Mouse (Mus musculus): Measurements from ENCODE around the gene Lnx1. TPM values are rescaled to one million over a fixed set of nuclear protein-coding genes. Genes with fewer than 3 reads are reported as not detected.

Gene Lnx1
- polyA plus RNA-seq, 1 experiment from 2014 or later: 1.6 TPM

- no peak for ATAC-seq (ENCODE audit: extremely low read depth, insufficient number of reproducible peaks, low FRiP score, low TSS enrichment)
- Histone ChIP-seq H3K9me3 (no peaks in the 10 kb centered on the region), H3K27ac (replicated peaks) (no peak overlapping the region), H3K9ac (no peak overlapping the region), H3K4me1 (peaks cover 26% of the 10 kb centered on the region), H3K27me3 (replicated peaks) (no peaks in the 10 kb centered on the region; the same call in 1 of the 2 replicates), H3K4me3 (no peak overlapping the region), H3K4me2 (no peak overlapping the region), H3K36me3 (no peaks in the 10 kb centered on the region)
- 88% methylated on average over 1 of the region's 1 CpGs for WGBS
Measured at GRCm38 (mm10) chr5:74649122-74649521, 53.6 kb downstream of the Lnx1 start.

- 53% methylated on average over 9 of the region's 9 CpGs for WGBS
- ATAC-seq (ENCODE audit: extremely low read depth, insufficient number of reproducible peaks, low FRiP score, low TSS enrichment): no peak
- Histone ChIP-seq H3K4me1 (peaks cover 26% of the 10 kb centered on the region), H3K4me3 (no peak overlapping the region), H3K27ac (replicated peaks) (no peak overlapping the region), H3K9me3 (no peaks in the 10 kb centered on the region), H3K9ac (no peak overlapping the region), H3K36me3 (no peaks in the 10 kb centered on the region), H3K4me2 (no peak overlapping the region), H3K27me3 (replicated peaks) (no peaks in the 10 kb centered on the region; the same call in 1 of the 2 replicates)
Measured at GRCm38 (mm10) chr5:74648216-74648615, 54.5 kb downstream of the Lnx1 start.

- H3K27ac ChIP-seq (replicated peaks): no peak overlapping the region
- no peak for ATAC-seq (ENCODE audit: extremely low read depth, insufficient number of reproducible peaks, low FRiP score, low TSS enrichment)
- 21% methylated on average over 5 of the region's 6 CpGs for WGBS
Measured at GRCm38 (mm10) chr5:74647584-74647984, 55.1 kb downstream of the Lnx1 start.

GRCm38 (mm10) chr5:74642291-74642690, 60.4 kb downstream of the Lnx1 start:
- peaks cover 13% of the 10 kb centered on the region for H3K4me1 ChIP-seq
- no peaks in the 10 kb centered on the region for H3K9me3 ChIP-seq
- no peak overlapping the region for H3K27ac ChIP-seq (replicated peaks)
- no peak overlapping the region for H3K9ac ChIP-seq
- H3K4me3 ChIP-seq: no peak overlapping the region
- ATAC-seq (ENCODE audit: extremely low read depth, insufficient number of reproducible peaks, low FRiP score, low TSS enrichment): no peak
- H3K36me3 ChIP-seq: no peaks in the 10 kb centered on the region
- 68% methylated on average over 2 of the region's 2 CpGs for WGBS
- H3K4me2 ChIP-seq: no peak overlapping the region
- peaks cover 25% of the 10 kb centered on the region for H3K27me3 ChIP-seq (replicated peaks)

More at GRCm38 (mm10) chr5:74647584-74647984, 55.1 kb downstream of the Lnx1 start:
- Histone ChIP-seq H3K4me2 (no peak overlapping the region), H3K9me3 (no peaks in the 10 kb centered on the region), H3K4me3 (no peak overlapping the region), H3K4me1 (peaks cover 26% of the 10 kb centered on the region), H3K36me3 (no peaks in the 10 kb centered on the region), H3K27me3 (replicated peaks) (no peaks in the 10 kb centered on the region; the same call in 1 of the 2 replicates), H3K9ac (no peak overlapping the region)

- Histone ChIP-seq H3K4me3 (no peak overlapping the region), H3K4me1 (peaks cover 4% of the 10 kb centered on the region; the same call in 1 of the 2 replicates), H3K9ac (no peak overlapping the region), H3K27ac (replicated peaks) (no peak overlapping the region), H3K9me3 (no peaks in the 10 kb centered on the region), H3K36me3 (no peaks in the 10 kb centered on the region), H3K4me2 (no peak overlapping the region), H3K27me3 (replicated peaks) (peaks cover 26% of the 10 kb centered on the region)
- ATAC-seq (ENCODE audit: extremely low read depth, insufficient number of reproducible peaks, low FRiP score, low TSS enrichment): no peak
- WGBS: 30% methylated on average over 6 of the region's 6 CpGs
Measured at GRCm38 (mm10) chr5:74641000-74641399, 61.7 kb downstream of the Lnx1 start.

- no peaks in the 10 kb centered on the region for H3K36me3 ChIP-seq
- H3K4me3 ChIP-seq: no peak overlapping the region
- H3K4me2 ChIP-seq: no peak overlapping the region
- no peaks in the 10 kb centered on the region for H3K9me3 ChIP-seq
- H3K27ac ChIP-seq (replicated peaks): no peak overlapping the region
- peaks cover 26% of the 10 kb centered on the region for H3K27me3 ChIP-seq (replicated peaks)
- peaks cover 4% of the 10 kb centered on the region; the same call in 1 of the 2 replicates for H3K4me1 ChIP-seq
- H3K9ac ChIP-seq: no peak overlapping the region
- 77% methylated on average over 4 of the region's 4 CpGs for WGBS
- no peak for ATAC-seq (ENCODE audit: extremely low read depth, insufficient number of reproducible peaks, low FRiP score, low TSS enrichment)
Measured at GRCm38 (mm10) chr5:74640504-74640903, 62.2 kb downstream of the Lnx1 start.

- H3K9ac ChIP-seq: no peak overlapping the region
- WGBS: 79% methylated on average over 6 of the region's 6 CpGs
- no peak for ATAC-seq (ENCODE audit: extremely low read depth, insufficient number of reproducible peaks, low FRiP score, low TSS enrichment)
Measured at GRCm38 (mm10) chr5:74639516-74639915, 63.2 kb downstream of the Lnx1 start.

GRCm38 (mm10) chr5:74634391-74634790, 68.3 kb downstream of the Lnx1 start:
- ATAC-seq (ENCODE audit: extremely low read depth, insufficient number of reproducible peaks, low FRiP score, low TSS enrichment): no peak
- Histone ChIP-seq H3K9me3 (no peaks in the 10 kb centered on the region), H3K4me2 (no peak overlapping the region)

More at GRCm38 (mm10) chr5:74639516-74639915, 63.2 kb downstream of the Lnx1 start:
- H3K27me3 ChIP-seq (replicated peaks): peaks cover 26% of the 10 kb centered on the region
- no peaks in the 10 kb centered on the region for H3K9me3 ChIP-seq
- H3K4me1 ChIP-seq: peaks cover 4% of the 10 kb centered on the region; the same call in 1 of the 2 replicates
- H3K4me3 ChIP-seq: no peak overlapping the region
- no peak overlapping the region for H3K27ac ChIP-seq (replicated peaks)
- H3K4me2 ChIP-seq: no peak overlapping the region
- H3K36me3 ChIP-seq: no peaks in the 10 kb centered on the region

GRCm38 (mm10) chr5:74633453-74633852, 69.3 kb downstream of the Lnx1 start:
- peaks cover 11% of the 10 kb centered on the region for H3K4me1 ChIP-seq
- peaks cover 10% of the 10 kb centered on the region for H3K27me3 ChIP-seq (replicated peaks)
- H3K27ac ChIP-seq (replicated peaks): no peak overlapping the region
- no peak overlapping the region for H3K9ac ChIP-seq
- WGBS: 77% methylated on average over 6 of the region's 6 CpGs
- H3K36me3 ChIP-seq: no peaks in the 10 kb centered on the region
- no peak overlapping the region for H3K4me2 ChIP-seq
- H3K9me3 ChIP-seq: no peaks in the 10 kb centered on the region
- no peak for ATAC-seq (ENCODE audit: extremely low read depth, insufficient number of reproducible peaks, low FRiP score, low TSS enrichment)
- no peak overlapping the region for H3K4me3 ChIP-seq

More at GRCm38 (mm10) chr5:74634391-74634790, 68.3 kb downstream of the Lnx1 start:
- Histone ChIP-seq H3K4me1 (peaks cover 1% of the 10 kb centered on the region; the same call in 1 of the 2 replicates), H3K36me3 (no peaks in the 10 kb centered on the region), H3K4me3 (no peak overlapping the region), H3K27ac (replicated peaks) (no peak overlapping the region), H3K27me3 (replicated peaks) (peaks cover 17% of the 10 kb centered on the region), H3K9ac (no peak overlapping the region)
- 70% methylated on average over 3 of the region's 3 CpGs for WGBS

GRCm38 (mm10) chr5:74632369-74633114, 70.2 kb downstream of the Lnx1 start:
- Histone ChIP-seq H3K9me3 (no peaks in the 10 kb centered on the region), H3K4me2 (no peak overlapping the region)
- 54% methylated on average over 17 of the region's 17 CpGs for WGBS

GRCm38 (mm10) chr5:74628001-74628400, 74.7 kb downstream of the Lnx1 start:
- Histone ChIP-seq H3K27me3 (replicated peaks) (no peaks in the 10 kb centered on the region; the same call in 1 of the 2 replicates), H3K4me1 (peaks cover 26% of the 10 kb centered on the region), H3K4me2 (no peak overlapping the region), H3K36me3 (no peaks in the 10 kb centered on the region), H3K9me3 (no peaks in the 10 kb centered on the region), H3K27ac (replicated peaks) (no peak overlapping the region), H3K4me3 (no peak overlapping the region), H3K9ac (no peak overlapping the region)
- no peak; the same call in 1 of the 2 replicates for ATAC-seq (ENCODE audit: extremely low read depth, insufficient number of reproducible peaks, low FRiP score, low TSS enrichment)
- WGBS: 89% methylated on average over 12 of the region's 12 CpGs

More at GRCm38 (mm10) chr5:74632369-74633114, 70.2 kb downstream of the Lnx1 start:
- H3K4me3 ChIP-seq: no peak overlapping the region
- H3K36me3 ChIP-seq: no peaks in the 10 kb centered on the region
- no peak for ATAC-seq (ENCODE audit: extremely low read depth, insufficient number of reproducible peaks, low FRiP score, low TSS enrichment)
- peaks cover 11% of the 10 kb centered on the region for H3K4me1 ChIP-seq
- H3K27me3 ChIP-seq (replicated peaks): peaks cover 8% of the 10 kb centered on the region
- H3K27ac ChIP-seq (replicated peaks): no peak overlapping the region
- H3K9ac ChIP-seq: no peak overlapping the region

GRCm38 (mm10) chr5:74624385-74624784, 78.3 kb downstream of the Lnx1 start:
- Histone ChIP-seq H3K9me3 (no peaks in the 10 kb centered on the region), H3K4me1 (peaks cover 41% of the 10 kb centered on the region), H3K27me3 (replicated peaks) (no peaks in the 10 kb centered on the region; the same call in 1 of the 2 replicates), H3K27ac (replicated peaks) (no peak overlapping the region), H3K9ac (no peak overlapping the region), H3K4me3 (no peak overlapping the region), H3K4me2 (no peak overlapping the region), H3K36me3 (no peaks in the 10 kb centered on the region)
- ATAC-seq (ENCODE audit: extremely low read depth, insufficient number of reproducible peaks, low FRiP score, low TSS enrichment): no peak
- 33% methylated on average over 5 of the region's 5 CpGs for WGBS

Measured in heart, embryonic 13.5 days (tissue).